Mouse (Mus musculus): ENCODE measurements around the gene Mex3d.

Mex3d gene

GRCm38 (mm10) chr10:80385310-80385709 is 2.1 kb downstream of the Mex3d start:
- no peak for DNase-seq (ENCODE audit: low read depth, low spot score)
- Histone ChIP-seq H3K27me3 (ENCODE audit: control insufficient read depth, insufficient read depth, low read length, poor library complexity, severe bottlenecking) (no peaks in the 10 kb centered on the region), H3K36me3 (ENCODE audit: control insufficient read depth, insufficient read depth, low read length, poor library complexity, severe bottlenecking) (peaks cover 5% of the 10 kb centered on the region; the same call in 1 of the 2 replicates)

GRCm38 (mm10) chr10:80384709-80385108 is 2.8 kb downstream of the Mex3d start:
- no peak for DNase-seq (ENCODE audit: low read depth, low spot score)
- peaks cover 5% of the 10 kb centered on the region; the same call in 1 of the 2 replicates for H3K36me3 ChIP-seq (ENCODE audit: control insufficient read depth, insufficient read depth, low read length, poor library complexity, severe bottlenecking)
- H3K27me3 ChIP-seq (ENCODE audit: control insufficient read depth, insufficient read depth, low read length, poor library complexity, severe bottlenecking), result no peaks in the 10 kb centered on the region

DNA sequence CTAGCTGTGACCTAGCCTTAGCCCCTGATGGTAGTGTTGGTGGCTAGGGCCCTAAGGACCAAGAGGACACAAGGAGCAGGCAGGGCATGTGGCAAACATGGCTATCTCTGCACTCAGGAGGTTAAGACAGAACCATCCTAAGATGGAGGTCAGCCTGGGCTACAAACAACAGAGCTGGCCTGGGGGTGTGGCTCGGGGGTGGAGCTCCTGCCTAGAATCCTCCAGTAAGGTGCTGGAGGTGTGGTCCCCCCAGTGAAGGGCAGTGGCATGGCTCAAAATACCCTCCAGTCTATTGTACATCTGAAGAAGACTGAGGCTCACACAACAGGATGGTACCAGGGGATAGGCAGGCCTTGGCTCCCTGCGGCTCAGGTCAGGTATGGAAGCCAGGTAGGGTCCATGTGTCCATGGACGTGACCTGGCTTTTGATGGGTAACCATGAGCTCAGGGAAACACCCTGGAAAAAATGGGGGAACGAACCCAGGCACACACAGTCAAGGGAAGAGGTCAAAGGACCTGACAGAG is 3.3 kb downstream of the Mex3d start:
- Histone ChIP-seq H3K27me3 (ENCODE audit: control insufficient read depth, insufficient read depth, low read length, poor library complexity, severe bottlenecking) (no peaks in the 10 kb centered on the region), H3K36me3 (ENCODE audit: control insufficient read depth, insufficient read depth, low read length, poor library complexity, severe bottlenecking) (peaks cover 5% of the 10 kb centered on the region; the same call in 1 of the 2 replicates)
- DNase-seq (ENCODE audit: low read depth, low spot score), result no peak

- H3K36me3 ChIP-seq (ENCODE audit: control insufficient read depth, insufficient read depth, low read length, poor library complexity, severe bottlenecking), result peaks cover 5% of the 10 kb centered on the region; the same call in 1 of the 2 replicates
- no peak for DNase-seq (ENCODE audit: low read depth, low spot score)
- H3K27me3 ChIP-seq (ENCODE audit: control insufficient read depth, insufficient read depth, low read length, poor library complexity, severe bottlenecking), result no peaks in the 10 kb centered on the region
Measured at GRCm38 (mm10) chr10:80383431-80383830, 4.0 kb downstream of the Mex3d start.

GRCm38 (mm10) chr10:80382641-80383365 is 4.7 kb downstream of the Mex3d start:
- H3K27me3 ChIP-seq (ENCODE audit: control insufficient read depth, insufficient read depth, low read length, poor library complexity, severe bottlenecking), result no peaks in the 10 kb centered on the region

DNA sequence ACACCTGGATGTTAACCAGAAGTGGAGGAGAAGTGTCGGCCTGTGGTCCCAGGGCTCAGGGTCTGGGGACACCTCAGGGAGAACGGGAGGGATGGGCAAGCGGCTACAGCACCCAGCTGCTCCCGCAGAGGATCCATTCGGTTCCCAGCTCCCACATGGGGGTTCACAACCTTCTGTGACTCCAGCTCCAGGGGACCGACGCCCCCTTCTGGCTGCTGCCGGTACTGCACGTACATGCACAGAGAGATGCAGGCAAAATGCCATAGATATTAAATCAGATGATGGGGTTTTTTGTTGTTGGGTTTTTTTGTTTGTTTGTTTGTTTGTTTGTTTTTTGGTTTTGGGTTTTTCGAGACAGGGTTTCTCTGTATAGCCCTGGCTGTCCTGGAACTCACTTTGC is 9.7 kb downstream of the Mex3d start:
- Histone ChIP-seq H3K27me3 (ENCODE audit: control insufficient read depth, insufficient read depth, low read length, poor library complexity, severe bottlenecking) (no peaks in the 10 kb centered on the region), H3K36me3 (ENCODE audit: control insufficient read depth, insufficient read depth, low read length, poor library complexity, severe bottlenecking) (peaks cover 5% of the 10 kb centered on the region; the same call in 1 of the 2 replicates)
- peak; percentile 56 for DNase-seq (ENCODE audit: low read depth, low spot score)

More at GRCm38 (mm10) chr10:80382641-80383365, 4.7 kb downstream of the Mex3d start:
- no peak for DNase-seq (ENCODE audit: low read depth, low spot score)
- peaks cover 5% of the 10 kb centered on the region; the same call in 1 of the 2 replicates for H3K36me3 ChIP-seq (ENCODE audit: control insufficient read depth, insufficient read depth, low read length, poor library complexity, severe bottlenecking)

GRCm38 (mm10) chr10:80376160-80376559 is 11.3 kb downstream of the Mex3d start:
- Histone ChIP-seq H3K36me3 (ENCODE audit: control insufficient read depth, insufficient read depth, low read length, poor library complexity, severe bottlenecking) (no peaks in the 10 kb centered on the region), H3K27me3 (ENCODE audit: control insufficient read depth, insufficient read depth, low read length, poor library complexity, severe bottlenecking) (no peaks in the 10 kb centered on the region)
- DNase-seq (ENCODE audit: low read depth, low spot score), result peak; percentile 96

DNA sequence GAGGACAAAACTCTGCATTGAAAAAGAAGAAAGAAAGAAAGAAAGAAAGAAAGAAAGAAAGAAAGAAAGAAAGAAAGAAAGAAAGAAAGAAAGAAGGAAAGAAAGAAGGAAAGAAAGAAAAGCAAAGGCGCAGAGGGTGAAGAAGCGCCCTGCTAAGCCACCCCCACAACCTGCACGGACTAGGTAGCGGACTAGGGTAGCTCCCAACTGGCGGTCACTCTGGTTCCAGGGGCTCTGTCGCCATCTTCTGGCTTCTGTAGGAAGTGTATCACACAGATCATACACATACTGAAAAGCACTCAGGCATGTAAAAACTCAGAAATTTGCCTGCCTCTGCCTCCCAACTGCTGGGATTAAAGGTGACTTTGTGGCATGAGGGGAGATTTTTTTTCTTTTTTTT is 13.4 kb downstream of the Mex3d start:
- DNase-seq (ENCODE audit: low read depth, low spot score), result peak; percentile 73
- no peaks in the 10 kb centered on the region for H3K36me3 ChIP-seq (ENCODE audit: control insufficient read depth, insufficient read depth, low read length, poor library complexity, severe bottlenecking)
- no peaks in the 10 kb centered on the region for H3K27me3 ChIP-seq (ENCODE audit: control insufficient read depth, insufficient read depth, low read length, poor library complexity, severe bottlenecking)

GRCm38 (mm10) chr10:80372706-80373105 is 14.8 kb downstream of the Mex3d start:
- no peak for DNase-seq (ENCODE audit: low read depth, low spot score)
- Histone ChIP-seq H3K27me3 (ENCODE audit: control insufficient read depth, insufficient read depth, low read length, poor library complexity, severe bottlenecking) (no peaks in the 10 kb centered on the region), H3K36me3 (ENCODE audit: control insufficient read depth, insufficient read depth, low read length, poor library complexity, severe bottlenecking) (no peaks in the 10 kb centered on the region)

DNA sequence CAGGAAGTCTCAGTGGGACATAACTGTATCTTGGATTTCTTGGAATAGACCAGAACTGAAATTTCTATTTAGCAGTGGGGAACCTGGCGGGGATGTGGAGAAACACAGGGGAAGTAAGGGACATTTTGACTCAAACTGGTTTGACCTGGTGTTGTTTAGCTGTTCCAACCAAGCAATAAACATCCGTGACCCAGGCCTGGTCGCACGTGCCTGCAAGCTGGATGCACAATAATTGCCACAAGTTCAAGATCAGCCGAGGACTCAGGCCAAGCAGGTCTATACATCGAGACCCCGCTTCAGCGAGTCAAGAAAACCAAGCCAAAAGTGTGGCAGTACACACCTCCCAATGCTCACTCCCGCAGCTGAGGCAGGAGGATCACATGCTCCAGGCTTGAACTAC is 15.5 kb downstream of the Mex3d start:
- Histone ChIP-seq H3K27me3 (ENCODE audit: control insufficient read depth, insufficient read depth, low read length, poor library complexity, severe bottlenecking) (no peaks in the 10 kb centered on the region), H3K36me3 (ENCODE audit: control insufficient read depth, insufficient read depth, low read length, poor library complexity, severe bottlenecking) (no peaks in the 10 kb centered on the region)
- DNase-seq (ENCODE audit: low read depth, low spot score), result no peak

GRCm38 (mm10) chr10:80371411-80371966 is 16.0 kb downstream of the Mex3d start:
- H3K36me3 ChIP-seq (ENCODE audit: control insufficient read depth, insufficient read depth, low read length, poor library complexity, severe bottlenecking), result no peaks in the 10 kb centered on the region
- peak; percentile 90 for DNase-seq (ENCODE audit: low read depth, low spot score)
- H3K27me3 ChIP-seq (ENCODE audit: control insufficient read depth, insufficient read depth, low read length, poor library complexity, severe bottlenecking), result no peaks in the 10 kb centered on the region

DNA sequence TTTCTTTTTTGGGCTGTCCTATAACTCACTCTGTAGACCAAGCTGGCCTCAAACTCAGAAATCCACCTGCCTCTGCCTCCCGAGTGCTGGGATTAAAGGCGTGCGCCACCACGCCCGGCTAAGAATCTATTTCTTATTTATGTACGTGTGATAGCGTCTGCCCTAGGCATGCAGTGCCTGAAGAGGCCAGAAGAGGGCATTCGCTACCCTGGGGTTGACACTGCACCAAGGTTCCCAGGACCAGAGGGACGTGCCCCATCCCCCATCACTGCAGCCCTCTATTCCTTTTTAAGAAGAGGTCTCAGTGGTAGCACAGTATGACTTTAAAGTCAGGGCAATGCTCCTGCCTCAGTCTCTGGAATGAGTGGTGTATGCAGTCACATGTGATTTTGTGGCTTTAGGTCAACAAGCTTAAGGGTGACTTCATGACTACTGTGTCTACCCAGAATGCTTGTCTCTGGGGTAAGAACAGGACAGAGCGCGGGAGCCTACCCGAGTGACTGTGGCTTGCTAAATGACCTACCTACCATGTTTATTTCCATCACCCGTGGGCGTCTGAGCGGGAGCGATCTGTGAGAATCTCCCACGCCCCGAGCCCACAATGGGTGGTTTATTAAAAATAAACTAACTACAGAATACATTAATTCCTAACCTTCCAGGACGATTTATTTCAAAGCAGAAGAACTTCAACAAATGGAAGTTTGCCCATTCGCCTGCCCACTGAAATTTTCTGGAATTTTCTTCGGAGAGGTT is 17.3 kb downstream of the Mex3d start:
- Histone ChIP-seq H3K27me3 (ENCODE audit: control insufficient read depth, insufficient read depth, low read length, poor library complexity, severe bottlenecking) (no peaks in the 10 kb centered on the region), H3K36me3 (ENCODE audit: control insufficient read depth, insufficient read depth, low read length, poor library complexity, severe bottlenecking) (no peaks in the 10 kb centered on the region)
- peak; percentile 60 for DNase-seq (ENCODE audit: low read depth, low spot score)

- Histone ChIP-seq H3K27me3 (ENCODE audit: control insufficient read depth, insufficient read depth, low read length, poor library complexity, severe bottlenecking) (no peaks in the 10 kb centered on the region), H3K36me3 (ENCODE audit: control insufficient read depth, insufficient read depth, low read length, poor library complexity, severe bottlenecking) (no peaks in the 10 kb centered on the region)
- DNase-seq (ENCODE audit: low read depth, low spot score), result no peak
Measured at GRCm38 (mm10) chr10:80368392-80368791, 19.1 kb downstream of the Mex3d start.

DNA sequence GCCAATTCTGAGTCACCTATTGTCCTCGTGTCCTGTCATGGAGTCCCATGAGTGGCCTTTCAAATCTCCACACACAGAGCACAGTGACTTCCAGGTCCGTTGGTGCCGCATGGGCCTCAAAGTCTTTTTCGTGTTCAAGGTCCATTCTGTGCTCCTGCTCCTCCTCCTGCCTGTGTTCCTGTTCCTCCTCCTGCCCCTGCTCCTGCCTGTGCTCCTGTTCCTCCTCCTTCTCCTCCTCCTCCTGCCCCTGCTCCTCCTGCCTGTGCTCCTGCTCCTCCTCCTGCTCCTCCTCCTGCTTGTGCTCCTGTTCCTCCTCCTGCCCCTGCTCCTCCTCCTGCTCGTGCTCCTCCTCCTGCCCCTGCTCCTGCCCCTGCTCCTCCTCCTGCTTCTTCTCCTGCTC is 19.5 kb downstream of the Mex3d start:
- DNase-seq (ENCODE audit: low read depth, low spot score), result peak; percentile 31
- H3K27me3 ChIP-seq (ENCODE audit: control insufficient read depth, insufficient read depth, low read length, poor library complexity, severe bottlenecking), result no peaks in the 10 kb centered on the region
- H3K36me3 ChIP-seq (ENCODE audit: control insufficient read depth, insufficient read depth, low read length, poor library complexity, severe bottlenecking), result no peaks in the 10 kb centered on the region

GRCm38 (mm10) chr10:80365736-80366135 is 21.7 kb downstream of the Mex3d start:
- DNase-seq (ENCODE audit: low read depth, low spot score), result no peak

More at GRCm38 (mm10) chr10:80365736-80366135, 21.7 kb downstream of the Mex3d start:
- no peaks in the 10 kb centered on the region for H3K36me3 ChIP-seq (ENCODE audit: control insufficient read depth, insufficient read depth, low read length, poor library complexity, severe bottlenecking)
- no peaks in the 10 kb centered on the region for H3K27me3 ChIP-seq (ENCODE audit: control insufficient read depth, insufficient read depth, low read length, poor library complexity, severe bottlenecking)

All from splenic B cell, adult 2 months (primary cell).